Mouse (Mus musculus) limb, embryonic 10.5 days (tissue): ENCODE results near the gene Slc25a48. TPM values are rescaled to one million over a fixed set of nuclear protein-coding genes. Genes with fewer than 3 reads are reported as not detected.

Experiments used
- DNase-seq: peaks from one replicate; pipeline ENCODE4 v3.0.0-alpha.2; 2017; ENCODE audit warnings: low spot score
- H3K27ac ChIP-seq: fragments of 300-500 bp; sonication (generic); 2 replicates; pipeline ENCODE4 v1.5.1; 2016; ENCODE audit warnings: mild to moderate bottlenecking
- H3K27me3 ChIP-seq: fragments of 300-500 bp; sonication (generic); 2 replicates; pipeline ENCODE4 v1.6.1; 2016; ENCODE audit warnings: low read depth, mild to moderate bottlenecking; ENCODE audit not compliant: poor library complexity, severe bottlenecking
- H3K36me3 ChIP-seq: fragments of 300-500 bp; sonication (generic); 2 replicates; pipeline ENCODE4 v1.6.1; 2016; ENCODE audit warnings: mild to moderate bottlenecking, moderate library complexity
- H3K4me1 ChIP-seq: fragments of 300-500 bp; sonication (generic); 2 replicates; pipeline ENCODE4 v1.6.1; 2016
- H3K4me3 ChIP-seq: fragments of 300-500 bp; sonication (generic); 2 replicates; pipeline ENCODE4 v1.5.1; 2016; ENCODE audit warnings: mild to moderate bottlenecking, moderate library complexity
- H3K9me3 ChIP-seq: fragments of 300-500 bp; sonication (generic); replicated peaks from 2 replicates; pipeline ENCODE4 v1.6.1; 2016; ENCODE audit warnings: mild to moderate bottlenecking
- WGBS: fragments of 180-500 bp; shearing (Covaris S2); methylation state at CpG from one replicate; pipeline ENCODE4 v1.1.7; 2016; 5-methylcytosine and 5-hydroxymethylcytosine counted together
- polyA plus RNA-seq: library from polyadenylated mRNA; unstranded; fragments of >200 nt; fragmentation: Nextera tagmentation; extraction: Ambion mirVana; gene quantifications from 2 replicates; pipeline ENCODE4 v1.2.1, GENCODE M21; 2016

Slc25a48 gene
- not detected in 2 replicates for polyA plus RNA-seq

DNA sequence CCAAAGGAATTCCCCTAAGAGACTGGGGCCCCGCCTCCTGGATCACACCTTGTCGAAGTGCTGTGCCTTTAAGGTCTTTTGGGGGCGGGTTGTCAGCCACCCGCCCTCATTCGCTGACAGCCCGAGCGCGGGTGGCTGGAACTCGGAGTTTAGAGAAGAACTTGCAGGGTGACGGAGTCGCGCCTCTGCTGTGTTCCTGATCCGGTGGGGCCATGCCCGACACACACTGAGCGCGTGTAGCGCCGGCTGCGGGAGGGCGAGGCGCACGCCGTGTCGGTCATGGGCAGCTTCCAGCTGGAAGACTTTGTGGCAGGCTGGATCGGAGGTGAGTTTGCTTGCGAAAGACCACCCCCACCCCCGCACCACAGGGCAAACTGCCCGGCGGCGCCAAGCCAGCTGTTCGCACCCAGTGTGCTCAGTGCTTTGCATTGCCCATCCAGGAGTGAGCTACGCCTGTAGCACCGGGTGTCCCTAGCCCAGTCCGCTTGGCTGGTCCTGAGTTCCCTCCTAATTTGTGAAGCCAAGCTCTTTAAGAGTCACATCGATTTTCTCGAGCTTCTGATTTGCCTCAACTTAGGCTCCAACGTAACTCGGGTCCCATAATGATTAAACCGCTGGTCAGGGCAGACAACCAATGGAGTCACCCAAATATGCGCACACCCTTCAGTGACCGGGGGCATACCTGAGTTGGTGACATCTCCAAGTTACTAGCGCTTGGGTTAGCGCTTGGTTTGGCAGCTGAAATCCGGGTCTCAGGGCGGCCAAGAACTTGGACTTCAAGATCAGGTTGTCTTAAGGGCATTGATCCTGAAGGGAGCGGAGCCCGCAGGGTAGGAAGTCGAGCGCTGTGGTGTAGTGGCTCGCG, at the start of gene Slc25a48:
Gene Slc25a48 (plus strand): TSS at position 145 of the 865 bp plus-strand sequence.
- WGBS: 3% methylated on average over 51 of the region's 51 CpGs
- Histone ChIP-seq H3K36me3 (no peaks in the 10 kb centered on the region), H3K27me3 (peaks cover 74% of the 10 kb centered on the region), H3K4me1 (peaks cover 25% of the 10 kb centered on the region), H3K4me3 (peak within 1 kb of the TSS; percentile 51), H3K27ac (0 out of 2 replicates have a peak within 1 kb of the TSS, but pooled peaks have one; percentile 25), H3K9me3 (no peaks in the 10 kb centered on the region)
- DNase-seq: peak; percentile 65

DNA sequence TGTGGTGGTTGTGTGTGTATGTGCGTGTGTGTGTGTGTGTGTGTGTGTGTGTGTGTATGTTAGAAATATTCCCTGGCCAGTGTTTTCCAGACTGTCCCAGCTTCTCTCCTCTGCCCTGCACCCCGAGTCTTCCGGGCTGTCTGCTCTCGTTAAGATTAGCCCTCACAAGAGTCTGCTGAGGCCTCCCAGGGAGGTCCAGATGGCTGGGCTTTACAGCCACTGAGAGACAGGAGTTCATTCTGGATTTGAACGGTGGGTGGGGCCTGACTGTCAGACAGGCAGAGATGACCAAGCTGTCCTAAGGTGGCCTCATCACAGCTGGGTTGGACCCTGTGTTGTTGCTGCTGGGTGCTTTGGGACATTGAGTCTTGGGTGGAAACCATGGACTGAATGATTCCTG, 40.6 kb upstream of the Slc25a48 start:
- no peaks in the 10 kb centered on the region for H3K36me3 ChIP-seq
- no peak overlapping the region for H3K4me3 ChIP-seq
- H3K9me3 ChIP-seq: no peaks in the 10 kb centered on the region
- H3K27ac ChIP-seq: peak overlapping the region; percentile 33; the same call in 1 of the 2 replicates
- peaks cover 3% of the 10 kb centered on the region; the same call in 1 of the 2 replicates for H3K27me3 ChIP-seq
- H3K4me1 ChIP-seq: peaks cover 15% of the 10 kb centered on the region
- WGBS: 38% methylated on average over 5 of the region's 5 CpGs
- no peak for DNase-seq

DNA sequence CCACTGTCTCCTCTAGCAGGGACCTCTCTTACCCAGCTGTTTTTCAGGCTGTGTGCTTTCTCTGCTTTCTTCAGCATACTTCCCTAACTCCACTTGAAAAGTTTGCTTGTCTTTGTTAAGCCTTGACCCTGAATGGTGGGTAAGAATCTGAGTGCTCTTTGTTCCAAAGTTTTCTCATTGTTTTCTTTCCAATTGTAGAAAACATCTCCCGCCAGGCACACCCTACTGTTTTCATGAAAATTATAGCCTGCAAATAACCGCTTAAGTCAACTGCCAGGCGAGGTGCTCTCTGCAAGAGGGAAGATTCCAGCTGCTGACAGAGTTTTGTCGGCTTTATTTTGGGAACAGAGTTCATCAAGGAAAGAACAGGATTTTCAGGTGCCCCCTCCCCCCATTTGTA, 37.0 kb upstream of the Slc25a48 start:
- Histone ChIP-seq H3K27ac (no peak overlapping the region), H3K27me3 (peaks cover 3% of the 10 kb centered on the region; the same call in 1 of the 2 replicates), H3K9me3 (no peaks in the 10 kb centered on the region), H3K36me3 (no peaks in the 10 kb centered on the region), H3K4me1 (peaks cover 22% of the 10 kb centered on the region), H3K4me3 (no peak overlapping the region)
- DNase-seq: no peak
- WGBS: 79% methylated on average over 4 of the region's 4 CpGs

DNA sequence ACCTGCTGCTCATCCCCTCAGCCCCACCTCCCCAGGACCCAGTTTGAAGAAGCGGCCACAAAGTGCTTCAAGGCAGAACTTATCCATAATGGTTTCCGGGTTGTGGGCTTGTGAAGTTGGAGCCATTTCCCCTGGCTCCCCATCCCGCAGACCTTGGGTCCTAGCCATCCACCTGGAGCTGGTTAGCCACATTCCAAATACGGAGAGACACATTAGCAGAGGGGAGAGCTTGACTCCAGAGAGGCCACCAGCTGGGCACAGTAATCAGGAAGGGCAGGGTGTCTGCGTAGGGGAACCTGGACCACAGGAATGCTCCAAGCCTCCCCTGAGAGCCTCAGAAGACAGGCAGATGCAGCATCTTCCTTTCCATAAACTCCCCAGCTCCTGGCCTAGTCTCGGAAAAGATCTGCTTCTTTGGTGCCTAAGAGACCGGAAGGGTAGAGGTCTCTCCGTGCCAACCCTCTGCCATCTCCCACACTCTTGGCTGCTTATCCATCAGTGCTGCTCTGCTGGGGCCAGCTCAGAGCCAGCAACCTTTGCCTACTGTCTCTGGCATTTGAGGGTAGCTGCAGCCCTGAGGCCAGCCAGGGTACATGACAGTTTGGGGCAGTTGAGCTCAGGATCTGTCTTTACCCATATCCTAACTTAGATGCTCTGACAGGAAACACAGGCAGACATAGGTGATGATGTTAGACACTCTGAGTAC, 34.6 kb upstream of the Slc25a48 start:
- no peaks in the 10 kb centered on the region for H3K36me3 ChIP-seq
- DNase-seq: no peak
- 73% methylated on average over 8 of the region's 8 CpGs for WGBS
- no peaks in the 10 kb centered on the region for H3K9me3 ChIP-seq
- no peak overlapping the region for H3K4me3 ChIP-seq
- H3K4me1 ChIP-seq: peaks cover 14% of the 10 kb centered on the region
- H3K27me3 ChIP-seq: peaks cover 3% of the 10 kb centered on the region; the same call in 1 of the 2 replicates
- H3K27ac ChIP-seq: peak overlapping the region; percentile 32

DNA sequence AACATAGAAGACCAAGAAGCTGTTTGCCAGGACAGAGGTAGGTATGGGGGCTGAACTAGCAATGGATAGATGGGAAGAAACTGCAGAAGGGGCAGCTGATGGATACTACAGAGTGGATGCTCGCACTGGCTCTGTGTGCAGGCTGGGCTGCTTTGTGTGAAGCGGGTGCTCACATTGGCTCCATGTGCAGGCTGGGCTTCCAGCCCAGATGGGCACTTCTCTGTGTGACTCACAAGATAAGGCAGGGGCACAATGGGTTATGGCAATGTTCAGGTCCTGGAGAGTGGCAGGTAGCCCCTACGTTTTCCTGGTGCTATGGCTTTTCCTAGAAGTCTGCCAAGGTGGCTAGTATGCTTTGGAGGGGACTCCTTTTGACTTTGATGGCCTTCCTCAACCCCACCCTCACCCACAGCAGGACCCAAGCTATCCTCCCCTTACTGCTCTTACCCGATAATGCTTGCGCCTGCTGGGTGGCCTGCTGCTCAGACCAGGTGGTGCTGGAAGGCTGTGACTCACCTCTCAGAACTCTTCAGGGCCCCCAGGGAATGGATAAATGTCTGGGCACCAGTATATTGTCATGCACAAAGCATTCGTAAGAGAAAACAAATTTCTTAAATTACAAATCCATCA, 33.5 kb upstream of the Slc25a48 start:
- no peaks in the 10 kb centered on the region for H3K9me3 ChIP-seq
- no peak for DNase-seq
- H3K4me3 ChIP-seq: no peak overlapping the region
- peaks cover 13% of the 10 kb centered on the region for H3K4me1 ChIP-seq
- peak overlapping the region; percentile 58; the same call in 1 of the 2 replicates for H3K27ac ChIP-seq
- whole genome bisulfite sequencing: 80% methylated on average over 6 of the region's 6 CpGs
- H3K36me3 ChIP-seq: no peaks in the 10 kb centered on the region
- H3K27me3 ChIP-seq: peaks cover 3% of the 10 kb centered on the region; the same call in 1 of the 2 replicates

DNA sequence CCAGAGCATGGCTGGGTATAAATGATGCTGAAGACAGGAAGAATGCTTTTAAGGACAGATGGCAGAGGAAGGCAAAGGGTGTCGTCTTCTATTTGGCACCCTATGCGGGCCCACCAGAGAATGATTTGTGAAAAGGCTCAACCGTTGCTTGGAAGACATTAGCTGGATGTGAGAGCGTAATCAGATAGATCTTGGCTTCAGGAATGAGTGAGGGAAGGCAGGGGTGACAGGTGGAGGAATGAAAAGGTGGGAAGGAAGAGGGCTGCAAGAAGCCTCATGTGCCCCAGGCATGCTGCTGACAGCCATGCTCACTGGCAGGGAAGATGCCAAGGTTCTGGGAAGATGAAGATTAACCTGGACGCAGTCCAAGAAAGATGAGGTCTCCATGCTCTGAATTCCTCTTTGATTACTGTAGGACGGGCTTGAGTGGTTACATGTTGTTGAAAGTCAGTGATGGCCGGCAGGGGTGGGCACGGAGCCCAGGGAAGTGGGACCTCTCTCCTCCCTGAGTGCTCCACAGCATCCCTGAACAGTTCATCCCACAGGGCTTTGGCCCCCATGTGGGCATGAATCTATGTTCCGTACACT, 25.8 kb upstream of the Slc25a48 start:
- H3K27ac ChIP-seq: no peak overlapping the region
- no peak overlapping the region for H3K4me3 ChIP-seq
- DNase-seq: no peak
- H3K4me1 ChIP-seq: no peaks in the 10 kb centered on the region
- 0 out of 2 replicates have a peak, but pooled peaks cover 5% of the 10 kb centered on the region for H3K27me3 ChIP-seq
- no peaks in the 10 kb centered on the region for H3K9me3 ChIP-seq
- 90% methylated on average over 9 of the region's 9 CpGs for WGBS
- H3K36me3 ChIP-seq: no peaks in the 10 kb centered on the region

DNA sequence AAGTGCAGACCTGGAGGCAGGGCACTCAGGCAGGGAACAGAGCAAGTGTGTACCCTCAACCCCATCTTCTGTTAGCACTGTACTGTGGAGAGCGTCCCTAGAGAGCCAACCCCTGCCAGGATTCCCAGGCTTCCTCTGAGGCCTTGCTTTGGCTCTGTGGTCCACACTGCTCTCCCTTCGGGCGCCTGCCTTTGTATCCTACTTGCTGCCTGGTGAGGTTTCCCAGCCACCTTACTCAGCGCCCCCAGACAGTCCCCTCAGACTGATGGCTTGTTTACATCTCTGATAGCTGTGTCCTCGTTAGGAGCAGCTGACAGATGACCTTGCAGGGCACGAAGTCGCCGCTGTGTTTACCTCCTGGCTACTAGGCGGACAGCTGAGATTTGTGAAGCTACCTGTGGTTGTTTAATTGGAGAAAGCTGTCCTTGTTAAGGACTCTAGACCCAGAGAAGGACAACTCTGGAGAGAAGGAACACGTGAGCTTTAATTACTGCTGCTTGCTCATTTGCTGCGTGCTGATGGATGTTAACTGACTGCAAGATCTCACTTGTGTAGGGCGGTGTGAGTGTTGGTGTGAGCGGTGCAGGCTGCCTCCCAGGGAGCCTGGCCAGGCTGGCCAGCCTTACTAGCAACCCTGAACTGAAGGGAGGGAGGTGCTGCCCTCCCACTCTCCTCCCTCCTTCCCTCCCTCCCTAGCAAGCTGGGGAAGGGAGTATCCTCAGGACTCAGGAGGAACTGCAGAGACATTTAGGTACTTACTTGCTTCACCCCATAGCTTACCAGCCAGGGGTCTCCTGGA, 19.3 kb upstream of the Slc25a48 start:
- H3K4me3 ChIP-seq: no peak overlapping the region
- H3K4me1 ChIP-seq: peaks cover 33% of the 10 kb centered on the region
- no peaks in the 10 kb centered on the region for H3K9me3 ChIP-seq
- no peaks in the 10 kb centered on the region for H3K36me3 ChIP-seq
- peak overlapping the region; percentile 79 for H3K27ac ChIP-seq
- peak; percentile 50 for DNase-seq
- 13% methylated on average over 13 of the region's 13 CpGs for WGBS
- peaks cover 14% of the 10 kb centered on the region; the same call in 1 of the 2 replicates for H3K27me3 ChIP-seq

DNA sequence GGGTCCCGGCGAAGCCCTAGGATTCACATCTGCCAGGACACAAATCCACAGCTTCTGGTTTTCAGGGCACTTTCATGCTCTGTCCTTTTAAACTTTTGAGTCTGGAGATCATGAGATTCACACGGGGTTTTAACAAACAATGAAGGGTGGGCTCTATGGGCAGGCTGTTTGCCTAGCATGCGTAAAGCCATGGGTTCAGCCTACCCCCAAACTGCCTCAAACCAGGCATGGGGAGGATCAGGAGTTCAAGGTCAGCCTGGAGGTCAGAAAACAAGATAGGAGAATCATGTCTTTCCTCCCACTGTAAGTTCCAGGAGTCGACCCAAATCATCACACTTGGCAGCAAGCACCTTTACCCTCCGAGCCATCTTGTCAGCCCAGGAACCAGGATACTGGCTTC, 18.6 kb upstream of the Slc25a48 start:
- WGBS: 73% methylated on average over 6 of the region's 6 CpGs
- Histone ChIP-seq H3K27ac (peak overlapping the region; percentile 79), H3K36me3 (no peaks in the 10 kb centered on the region), H3K4me1 (peaks cover 33% of the 10 kb centered on the region), H3K4me3 (no peak overlapping the region), H3K27me3 (peaks cover 16% of the 10 kb centered on the region; the same call in 1 of the 2 replicates), H3K9me3 (no peaks in the 10 kb centered on the region)
- no peak for DNase-seq

DNA sequence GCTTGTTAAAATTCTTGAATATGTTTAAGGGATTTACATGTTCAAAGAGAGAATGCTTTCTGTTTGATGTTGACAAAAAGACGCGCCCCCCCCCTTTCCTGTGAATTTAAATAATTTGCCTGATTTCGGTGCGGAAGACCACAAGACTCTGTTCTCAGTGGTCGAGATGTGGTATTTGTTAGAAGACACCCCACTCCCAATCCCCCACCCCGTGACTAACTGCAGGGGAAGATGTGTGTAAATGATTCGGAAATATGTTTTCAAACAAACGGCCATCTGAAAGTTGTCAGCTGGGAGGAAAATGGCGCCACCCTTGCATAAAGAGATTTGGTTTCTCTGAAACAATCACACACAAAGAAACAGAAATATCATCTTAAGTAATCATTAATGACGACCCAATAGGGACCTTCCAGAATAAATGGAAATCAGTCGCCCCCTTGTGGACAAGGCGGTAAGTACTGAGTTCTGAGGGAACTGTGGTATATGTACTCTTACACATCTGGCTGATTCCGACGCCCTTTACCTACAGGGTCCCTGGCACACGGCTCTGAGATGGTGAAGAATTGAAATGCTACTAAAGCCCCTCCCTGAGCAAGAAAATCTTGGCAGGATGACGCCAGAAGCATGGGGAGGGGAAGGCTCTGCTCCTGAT, 16.0 kb upstream of the Slc25a48 start:
- DNase-seq: peak; percentile 84
- Histone ChIP-seq H3K27ac (peak overlapping the region; percentile 71), H3K27me3 (peaks cover 18% of the 10 kb centered on the region; the same call in 1 of the 2 replicates), H3K9me3 (no peaks in the 10 kb centered on the region), H3K36me3 (no peaks in the 10 kb centered on the region), H3K4me3 (no peak overlapping the region; the same call in 1 of the 2 replicates), H3K4me1 (peaks cover 36% of the 10 kb centered on the region)
- WGBS: 22% methylated on average over 16 of the region's 16 CpGs

DNA sequence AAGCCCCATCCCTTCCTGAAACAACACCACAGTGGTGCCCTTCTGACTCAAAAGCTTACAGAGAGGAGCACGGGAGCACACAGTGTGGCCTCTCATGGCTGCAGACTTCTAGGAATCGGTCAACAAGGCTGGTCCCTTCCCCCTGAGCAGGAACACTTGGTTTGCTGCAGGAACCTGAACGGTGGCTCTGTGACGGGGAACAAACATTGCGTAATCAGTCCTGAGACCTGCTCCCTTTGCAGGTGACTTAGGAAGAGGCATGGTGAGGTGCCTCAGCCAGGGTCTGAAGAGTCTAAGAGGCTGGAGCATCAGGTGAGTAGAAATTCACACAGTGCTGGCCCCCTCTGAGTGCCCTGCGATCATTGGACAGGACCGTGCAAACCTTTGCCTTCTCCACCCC, 12.2 kb upstream of the Slc25a48 start:
- Histone ChIP-seq H3K4me1 (peaks cover 32% of the 10 kb centered on the region), H3K27ac (no peak overlapping the region), H3K36me3 (no peaks in the 10 kb centered on the region), H3K9me3 (no peaks in the 10 kb centered on the region), H3K4me3 (no peak overlapping the region), H3K27me3 (peaks cover 43% of the 10 kb centered on the region)
- 86% methylated on average over 7 of the region's 7 CpGs for whole genome bisulfite sequencing
- no peak for DNase-seq

DNA sequence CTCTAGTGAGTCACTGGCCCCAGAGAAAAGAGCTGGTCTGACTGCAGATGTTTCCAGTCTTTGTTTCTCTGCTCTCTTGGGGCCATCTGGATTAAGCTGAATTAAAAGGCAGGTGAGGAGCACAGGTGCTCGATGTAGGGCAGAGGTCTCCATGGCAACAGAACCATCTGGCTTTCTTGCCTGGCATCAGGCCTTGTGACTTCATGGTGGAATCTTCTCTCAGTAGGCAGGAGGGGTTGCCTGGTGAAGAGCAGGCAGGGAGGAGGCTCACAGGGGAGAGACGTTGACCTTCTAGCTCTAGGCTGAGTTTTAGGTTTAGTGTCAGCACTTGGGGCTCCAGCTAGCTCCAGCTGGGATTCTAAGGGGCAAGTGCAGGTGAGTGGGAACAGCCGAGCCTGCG, 11.8 kb upstream of the Slc25a48 start, which contains the start of gene Gm3045:
Gene Gm3045 (plus strand): TSS at position 230 of the 400 bp plus-strand sequence.
- Histone ChIP-seq H3K4me1 (peaks cover 32% of the 10 kb centered on the region), H3K4me3 (no peak within 1 kb of the TSS), H3K27me3 (peaks cover 43% of the 10 kb centered on the region), H3K36me3 (no peaks in the 10 kb centered on the region), H3K9me3 (no peaks in the 10 kb centered on the region), H3K27ac (no peak within 1 kb of the TSS)
- no peak for DNase-seq
- 75% methylated on average over 4 of the region's 4 CpGs for WGBS
